In the genomic region with DNA sequence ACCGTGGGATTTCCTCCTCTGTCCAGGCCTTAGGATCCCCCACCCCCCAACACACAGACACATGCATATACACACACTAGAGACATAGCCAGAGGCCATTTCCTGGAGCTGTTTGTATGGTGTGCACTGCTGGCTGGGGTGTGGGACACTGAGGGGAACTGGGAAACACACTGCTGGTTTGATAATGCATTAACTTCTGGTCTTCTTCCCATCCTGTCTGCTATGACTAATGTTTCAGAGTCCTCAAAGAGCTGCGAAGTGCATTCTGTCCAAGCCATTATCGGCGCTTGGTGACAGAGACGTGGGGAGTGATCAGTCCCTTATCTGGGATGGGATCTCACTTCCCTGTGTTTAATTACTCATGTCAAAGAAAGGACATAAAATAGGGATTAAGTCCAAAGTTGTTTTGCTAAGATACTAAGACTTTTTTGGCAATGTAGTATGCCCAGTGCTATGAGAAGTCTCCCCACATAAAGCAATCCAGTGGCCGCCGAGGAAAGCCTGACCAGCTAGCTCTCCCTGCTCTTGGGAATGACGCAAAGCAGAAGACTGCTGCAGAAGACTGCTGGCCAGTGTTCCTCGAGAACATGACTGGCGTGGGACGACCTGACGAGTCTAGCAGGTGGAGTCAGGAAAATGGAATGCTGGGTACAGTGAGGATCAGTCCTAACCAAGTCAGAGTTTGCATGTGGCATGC, we compare ENCODE assay signal across 13 mouse cellular contexts.
DNase-seq lines count a peak whose midpoint lies in the region; ATAC-seq and TF ChIP-seq lines count a peak whose summit lies in the region.
"Had no signal": no experiment of that assay in that cellular context is flagged by ENCODE, and none has a peak within 500 bp of the region (broad histone marks: within the 10 kb centered on the region; RNA-seq: fewer than 3 reads in every experiment).

No protein-coding gene starts in this region.

- ATAC-seq in kidney, embryonic 14.5 days (ENCODE audit: low FRiP score, low TSS enrichment): peak; percentile 78; the same call in 1 of the 2 replicates
- ATAC-seq in midbrain, embryonic 11.5 days (ENCODE audit: low FRiP score): no peak
- no peak for ATAC-seq in midbrain, embryonic 15.5 days (replicated peaks)
- ATAC-seq in intestine, postnatal 0 days: no peak
- ATAC-seq: forebrain, embryonic 14.5 days; inflammation-experienced regulatory T-cells, adult 6 months had no signal

- no peak overlapping the region for H3K4me3 ChIP-seq in kidney, embryonic 14.5 days (ENCODE audit: low read length)
- H3K4me3 ChIP-seq in midbrain, embryonic 11.5 days (ENCODE audit: low read depth, low read length): no peak overlapping the region
- no peak overlapping the region for H3K4me3 ChIP-seq in midbrain, embryonic 15.5 days
- H3K4me3 ChIP-seq in intestine, postnatal 0 days (ENCODE audit: low read depth, low read length): no peak overlapping the region
- H3K4me3 ChIP-seq: embryonic facial prominence, embryonic 12.5 days had no signal

- no peak overlapping the region for H3K9ac ChIP-seq in kidney, embryonic 14.5 days (ENCODE audit: low read depth, low read length)
- no peak overlapping the region for H3K9ac ChIP-seq in midbrain, embryonic 11.5 days (ENCODE audit: low read length)
- no peak overlapping the region for H3K9ac ChIP-seq in midbrain, embryonic 15.5 days
- no peak overlapping the region for H3K9ac ChIP-seq in intestine, postnatal 0 days (ENCODE audit: low read depth, low read length)
- H3K9ac ChIP-seq: embryonic facial prominence, embryonic 12.5 days had no signal

- H3K9me3 ChIP-seq in kidney, embryonic 14.5 days (ENCODE audit: control insufficient read depth, low read length): no peaks in the 10 kb centered on the region
- no peaks in the 10 kb centered on the region for H3K9me3 ChIP-seq in midbrain, embryonic 11.5 days (ENCODE audit: control insufficient read depth, low read length)
- H3K9me3 ChIP-seq in midbrain, embryonic 15.5 days: no peaks in the 10 kb centered on the region
- H3K9me3 ChIP-seq in intestine, postnatal 0 days (ENCODE audit: control insufficient read depth): no peaks in the 10 kb centered on the region
- H3K9me3 ChIP-seq: embryonic facial prominence, embryonic 12.5 days had no signal

- no peak for DNase-seq in kidney, adult 8-10 months
- DNase-seq in midbrain, embryonic 11.5 days (ENCODE audit: low spot score, missing footprints): peak; percentile 70
- peak; percentile 20 for DNase-seq in yolk sac, embryonic 10.5 days (ENCODE audit: low spot score)
- DNase-seq in T-cell, adult 2 months (ENCODE audit: low spot score): no peak
- DNase-seq: cerebellum, adult 9-10 months; gastrocnemius, postnatal 36 days; thymus, adult 18-20 months had no signal

- H3K27me3 ChIP-seq in kidney, embryonic 14.5 days (ENCODE audit: control insufficient read depth, insufficient read depth, low read length): no peaks in the 10 kb centered on the region
- no peaks in the 10 kb centered on the region for H3K27me3 ChIP-seq in midbrain, embryonic 11.5 days (ENCODE audit: control insufficient read depth, insufficient read depth, low read length)
- H3K27me3 ChIP-seq in midbrain, embryonic 15.5 days (replicated peaks): no peaks in the 10 kb centered on the region
- H3K27me3 ChIP-seq in intestine, postnatal 0 days (replicated peaks; ENCODE audit: control insufficient read depth, insufficient read depth, low read length): no peaks in the 10 kb centered on the region
- H3K27me3 ChIP-seq: embryonic facial prominence, embryonic 12.5 days had no signal

- H3K36me3 ChIP-seq in kidney, embryonic 14.5 days (ENCODE audit: control insufficient read depth, insufficient read depth, low read length): no peaks in the 10 kb centered on the region
- H3K36me3 ChIP-seq in midbrain, embryonic 11.5 days (ENCODE audit: control insufficient read depth, insufficient read depth, low read length): no peaks in the 10 kb centered on the region
- no peaks in the 10 kb centered on the region for H3K36me3 ChIP-seq in midbrain, embryonic 15.5 days (replicated peaks)
- peaks cover 7% of the 10 kb centered on the region for H3K36me3 ChIP-seq in intestine, postnatal 0 days (ENCODE audit: control insufficient read depth, insufficient read depth)
- H3K36me3 ChIP-seq: embryonic facial prominence, embryonic 12.5 days had no signal

- 38% methylated on average over 12 of the region's 12 CpGs for WGBS in kidney, embryonic 14.5 days
- 85% methylated on average over 12 of the region's 12 CpGs for WGBS in midbrain, embryonic 11.5 days
- 88% methylated on average over 12 of the region's 12 CpGs for WGBS in midbrain, embryonic 15.5 days
- WGBS in intestine, postnatal 0 days: 41% methylated on average over 12 of the region's 12 CpGs

- H3K4me2 ChIP-seq in kidney, embryonic 14.5 days (replicated peaks; ENCODE audit: low read depth, low read length): no peak overlapping the region
- H3K4me2 ChIP-seq in midbrain, embryonic 11.5 days: no peak overlapping the region
- no peak overlapping the region for H3K4me2 ChIP-seq in midbrain, embryonic 15.5 days
- H3K4me2 ChIP-seq in intestine, postnatal 0 days (replicated peaks; ENCODE audit: low read depth): no peak overlapping the region
- H3K4me2 ChIP-seq: embryonic facial prominence, embryonic 12.5 days had no signal

- peaks cover 11% of the 10 kb centered on the region; the same call in 1 of the 2 replicates for H3K4me1 ChIP-seq in kidney, embryonic 14.5 days (ENCODE audit: control insufficient read depth, insufficient read depth, low read length)
- H3K4me1 ChIP-seq in midbrain, embryonic 11.5 days (ENCODE audit: control insufficient read depth, insufficient read depth, low read length): no peaks in the 10 kb centered on the region
- no peaks in the 10 kb centered on the region for H3K4me1 ChIP-seq in midbrain, embryonic 15.5 days
- H3K4me1 ChIP-seq in intestine, postnatal 0 days (replicated peaks; ENCODE audit: control insufficient read depth, insufficient read depth, low read length): no peaks in the 10 kb centered on the region

- TF ChIP-seq CTCF in intestine, postnatal 0 days (IDR thresholded peaks at IDR 0.05; ENCODE audit: low read depth): no peak

- peak overlapping the region; percentile 52 for H3K27ac ChIP-seq in kidney, embryonic 14.5 days (ENCODE audit: low read depth, low read length)
- no peak overlapping the region for H3K27ac ChIP-seq in midbrain, embryonic 11.5 days (ENCODE audit: low read depth, low read length)
- H3K27ac ChIP-seq in midbrain, embryonic 15.5 days: no peak overlapping the region
- H3K27ac ChIP-seq in intestine, postnatal 0 days (ENCODE audit: low read depth, low read length): peak overlapping the region; percentile 54; the same call in 1 of the 2 replicates
- H3K27ac ChIP-seq: embryonic facial prominence, embryonic 12.5 days had no signal

Comparison
In these comparisons a context has a peak if more than half of its experiments do, and no peak if none do; other contexts are left out.
1. H3K27ac ChIP-seq: peak in kidney, embryonic 14.5 days (single experiment) and intestine, postnatal 0 days (single experiment); none in midbrain, embryonic 11.5 days (single experiment) and midbrain, embryonic 15.5 days (single experiment).
2. DNase-seq: peak in midbrain, embryonic 11.5 days (single experiment) and yolk sac, embryonic 10.5 days (single experiment); none in kidney, adult 8-10 months (0 of 2) and T-cell, adult 2 months (single experiment).